ENCODE assay signal across 9 mouse cellular contexts in the genomic region with DNA sequence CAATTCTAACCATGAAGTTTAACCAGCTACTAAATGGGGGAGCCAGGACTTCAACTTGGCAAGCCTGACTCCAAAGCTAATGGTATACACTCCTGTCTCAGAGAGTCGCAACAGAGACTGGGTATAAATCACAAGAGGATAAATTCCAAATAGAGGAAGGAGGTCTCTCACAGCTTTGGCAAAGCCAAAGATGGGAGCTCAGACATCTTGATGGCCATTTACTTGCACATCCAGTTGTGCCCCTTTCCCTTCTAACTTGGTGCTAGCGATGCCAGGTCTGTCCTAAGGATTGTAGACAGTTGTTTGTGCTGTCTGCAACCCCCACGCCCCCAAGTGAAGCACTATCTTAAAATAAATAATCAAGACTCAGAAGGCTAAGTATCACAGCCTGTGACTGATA.
DNase-seq lines count a peak whose midpoint lies in the region; ATAC-seq and TF ChIP-seq lines count a peak whose summit lies in the region.
"Had no signal": no experiment of that assay in that cellular context is flagged by ENCODE, and none has a peak within 500 bp of the region (broad histone marks: within the 10 kb centered on the region; RNA-seq: fewer than 3 reads in every experiment).

No protein-coding gene starts in this region.

- ATAC-seq in liver, embryonic 11.5 days (replicated peaks; ENCODE audit: low FRiP score): no peak
- ATAC-seq in forebrain, embryonic 15.5 days (replicated peaks): no peak
- no peak for ATAC-seq in intestine, postnatal 0 days
- ATAC-seq in neural tube, embryonic 14.5 days (ENCODE audit: low read depth): no peak

- H3K27ac ChIP-seq in liver, embryonic 11.5 days (ENCODE audit: low read depth, low read length): no peak overlapping the region
- peak overlapping the region; percentile 85; the same call in 1 of the 2 replicates for H3K27ac ChIP-seq in forebrain, embryonic 15.5 days (replicated peaks)
- H3K27ac ChIP-seq in intestine, postnatal 0 days (ENCODE audit: low read depth, low read length): no peak overlapping the region
- H3K27ac ChIP-seq in neural tube, embryonic 14.5 days (ENCODE audit: low read depth, low read length): no peak overlapping the region
- H3K27ac ChIP-seq: macrophage had no signal

- no peaks in the 10 kb centered on the region for H3K9me3 ChIP-seq in liver, embryonic 11.5 days (ENCODE audit: control insufficient read depth, low read length)
- no peaks in the 10 kb centered on the region for H3K9me3 ChIP-seq in forebrain, embryonic 15.5 days
- H3K9me3 ChIP-seq in intestine, postnatal 0 days (ENCODE audit: control insufficient read depth): no peaks in the 10 kb centered on the region
- H3K9me3 ChIP-seq in neural tube, embryonic 14.5 days (ENCODE audit: control insufficient read depth, low read length): no peaks in the 10 kb centered on the region

- WGBS in liver, embryonic 11.5 days: 65% methylated on average over 3 of the region's 3 CpGs
- 75% methylated on average over 3 of the region's 3 CpGs for whole genome bisulfite sequencing in forebrain, embryonic 15.5 days
- 58% methylated on average over 3 of the region's 3 CpGs for WGBS in intestine, postnatal 0 days
- WGBS in neural tube, embryonic 14.5 days: 43% methylated on average over 3 of the region's 3 CpGs

- peak overlapping the region; percentile 74 for H3K4me2 ChIP-seq in liver, embryonic 11.5 days
- peak overlapping the region; percentile 65 for H3K4me2 ChIP-seq in forebrain, embryonic 15.5 days (replicated peaks)
- H3K4me2 ChIP-seq in intestine, postnatal 0 days (replicated peaks; ENCODE audit: low read depth): peak overlapping the region; percentile 90
- peak overlapping the region; percentile 62 for H3K4me2 ChIP-seq in neural tube, embryonic 14.5 days (ENCODE audit: low read depth, low read length)

- no peak overlapping the region for H3K9ac ChIP-seq in liver, embryonic 11.5 days (ENCODE audit: low read depth, low read length)
- peak overlapping the region; percentile 75; the same call in 1 of the 2 replicates for H3K9ac ChIP-seq in forebrain, embryonic 15.5 days (replicated peaks)
- H3K9ac ChIP-seq in intestine, postnatal 0 days (ENCODE audit: low read depth, low read length): peak overlapping the region; percentile 60; the same call in 1 of the 2 replicates
- H3K9ac ChIP-seq in neural tube, embryonic 14.5 days (replicated peaks; ENCODE audit: low read depth, low read length): peak overlapping the region; percentile 72

- no peak for DNase-seq in liver, embryonic 11.5 days (ENCODE audit: low spot score)
- no peak for DNase-seq in liver
- DNase-seq in spleen, adult 12 weeks (ENCODE audit: low spot score): no peak
- no peak for DNase-seq in testis, postnatal 10 days (ENCODE audit: low spot score)
- DNase-seq in gastrocnemius, postnatal 10 days: no peak

- peaks cover 11% of the 10 kb centered on the region; the same call in 1 of the 2 replicates for H3K27me3 ChIP-seq in liver, embryonic 11.5 days (replicated peaks; ENCODE audit: control insufficient read depth, insufficient read depth, low read length)
- H3K27me3 ChIP-seq in forebrain, embryonic 15.5 days: no peaks in the 10 kb centered on the region
- no peaks in the 10 kb centered on the region for H3K27me3 ChIP-seq in intestine, postnatal 0 days (replicated peaks; ENCODE audit: control insufficient read depth, insufficient read depth, low read length)
- H3K27me3 ChIP-seq in neural tube, embryonic 14.5 days (ENCODE audit: control insufficient read depth, insufficient read depth, low read length): no peaks in the 10 kb centered on the region

- H3K4me1 ChIP-seq in liver, embryonic 11.5 days (replicated peaks; ENCODE audit: control insufficient read depth, insufficient read depth, low read length): peaks cover 13% of the 10 kb centered on the region; the same call in 1 of the 2 replicates
- peaks cover 15% of the 10 kb centered on the region for H3K4me1 ChIP-seq in forebrain, embryonic 15.5 days
- H3K4me1 ChIP-seq in intestine, postnatal 0 days (replicated peaks; ENCODE audit: control insufficient read depth, insufficient read depth, low read length): peaks cover 6% of the 10 kb centered on the region
- peaks cover 12% of the 10 kb centered on the region; the same call in 1 of the 2 replicates for H3K4me1 ChIP-seq in neural tube, embryonic 14.5 days (ENCODE audit: control insufficient read depth, insufficient read depth, low read length)

- no peak for TF ChIP-seq CTCF in intestine, postnatal 0 days (IDR thresholded peaks at IDR 0.05; ENCODE audit: low read depth)

- no peaks in the 10 kb centered on the region for H3K36me3 ChIP-seq in liver, embryonic 11.5 days (ENCODE audit: control insufficient read depth, insufficient read depth, low read length)
- H3K36me3 ChIP-seq in forebrain, embryonic 15.5 days: no peaks in the 10 kb centered on the region
- H3K36me3 ChIP-seq in intestine, postnatal 0 days (ENCODE audit: control insufficient read depth, insufficient read depth): no peaks in the 10 kb centered on the region
- H3K36me3 ChIP-seq in neural tube, embryonic 14.5 days (ENCODE audit: control insufficient read depth, insufficient read depth, low read length): no peaks in the 10 kb centered on the region

- no peak overlapping the region for H3K4me3 ChIP-seq in liver, embryonic 11.5 days (ENCODE audit: low read depth, low read length)
- H3K4me3 ChIP-seq in forebrain, embryonic 15.5 days: peak overlapping the region; percentile 42; the same call in 1 of the 2 replicates
- no peak overlapping the region for H3K4me3 ChIP-seq in intestine, postnatal 0 days (ENCODE audit: low read depth, low read length)
- H3K4me3 ChIP-seq in neural tube, embryonic 14.5 days (ENCODE audit: low read depth, low read length): peak overlapping the region; percentile 33

Comparison
In these comparisons a context has a peak if more than half of its experiments do, and no peak if none do; other contexts are left out.
1. H3K4me3 ChIP-seq: peak in forebrain, embryonic 15.5 days (single experiment) and neural tube, embryonic 14.5 days (single experiment); none in liver, embryonic 11.5 days (single experiment) and intestine, postnatal 0 days (single experiment).
2. Peak in every context shown above with its lines, with median percentiles within 50 percentile points of each other: H3K4me2 ChIP-seq.